Mouse (Mus musculus) stomach, postnatal 0 days (tissue): ENCODE results near the gene Usp33. TPM values are rescaled to one million over a fixed set of nuclear protein-coding genes. Genes with fewer than 3 reads are reported as not detected.

ENCODE experiments used
- ATAC-seq: fragments of 200-750 bp; cut with Nextera tagmentation; 2 replicates; pipeline ENCODE4 v1.8.0; 2017; ENCODE audit not compliant: low FRiP score, low TSS enrichment
- DNase-seq: peaks from one replicate; pipeline ENCODE4 v3.0.0-alpha.2; 2016; ENCODE audit warnings: low spot score
- H3K27ac ChIP-seq: fragments of 300-500 bp; sonication (generic); replicated peaks from 2 replicates; pipeline ENCODE4 v1.5.1; 2014; ENCODE audit warnings: mild to moderate bottlenecking, control low read depth
- H3K27me3 ChIP-seq: fragments of 300-500 bp; sonication (generic); 2 replicates; pipeline ENCODE4 v1.6.1; 2014; ENCODE audit warnings: low read length; ENCODE audit not compliant: control insufficient read depth, insufficient read depth
- H3K36me3 ChIP-seq: fragments of 300-500 bp; sonication (generic); 2 replicates; pipeline ENCODE4 v1.6.1; 2014; ENCODE audit warnings: low read length, mixed read lengths; ENCODE audit not compliant: control insufficient read depth, insufficient read depth
- H3K4me1 ChIP-seq: fragments of 300-500 bp; sonication (generic); replicated peaks from 2 replicates; pipeline ENCODE4 v1.6.1; 2014; ENCODE audit warnings: antibody characterized with exemption; ENCODE audit not compliant: control insufficient read depth, insufficient read depth
- H3K4me2 ChIP-seq: fragments of 300-500 bp; sonication (generic); replicated peaks from 2 replicates; pipeline ENCODE4 v1.6.1; 2014; ENCODE audit warnings: low read depth, mild to moderate bottlenecking, control low read depth, moderate library complexity
- H3K4me3 ChIP-seq: fragments of 300-500 bp; sonication (generic); 2 replicates; pipeline ENCODE4 v1.5.1; 2014; ENCODE audit warnings: low read depth, low read length, control low read depth
- H3K9ac ChIP-seq: fragments of 300-500 bp; sonication (generic); 2 replicates; pipeline ENCODE4 v1.6.1; 2014; ENCODE audit warnings: mild to moderate bottlenecking, low read length, control low read depth, mixed read lengths
- H3K9me3 ChIP-seq: fragments of 300-500 bp; sonication (generic); 2 replicates; pipeline ENCODE4 v1.6.1; 2016; ENCODE audit warnings: low read length; ENCODE audit not compliant: control insufficient read depth
- CTCF ChIP-seq: IDR thresholded peaks from 2 replicates; pipeline ENCODE4 v1.5.1; 2016; ENCODE audit warnings: antibody characterized with exemption, low read depth, mild to moderate bottlenecking, moderate library complexity
- EP300 ChIP-seq: optimal IDR thresholded peaks from 2 replicates; pipeline ENCODE3; 2016; ENCODE audit warnings: antibody characterized with exemption
- WGBS: fragments of 180-500 bp; shearing (Covaris S2); extraction: QIAGEN DNeasy Blood & Tissue Kit; methylation state at CpG from one replicate; pipeline ENCODE4 v1.1.7; 2014; 5-methylcytosine and 5-hydroxymethylcytosine counted together
- polyA plus RNA-seq: library from polyadenylated mRNA; unstranded; fragments of >200 nt; fragmentation: Nextera tagmentation; extraction: Ambion mirVana; gene quantifications from 2 replicates; pipeline ENCODE4 v1.2.1, GENCODE M21; 2015

The Usp33 gene
- polyA plus RNA-seq, 1 experiment from 2014 or later = 16.1 TPM

- no peaks in the 10 kb centered on the region for H3K36me3 ChIP-seq
- TF ChIP-seq EP300 (no peak), CTCF (no peak)
- H3K9me3 ChIP-seq = no peaks in the 10 kb centered on the region
- no peaks in the 10 kb centered on the region for H3K27me3 ChIP-seq
- H3K4me3 ChIP-seq = no peak overlapping the region
- DNase-seq = no peak
- H3K4me1 ChIP-seq = no peaks in the 10 kb centered on the region
- no peak overlapping the region for H3K9ac ChIP-seq
- WGBS = 70% methylated on average over 4 of the region's 4 CpGs
- H3K4me2 ChIP-seq = no peak overlapping the region
- no peak for ATAC-seq
- no peak overlapping the region for H3K27ac ChIP-seq
These were observed 66.1 kb downstream of the Usp33 start for GRCm38 (mm10) chr3:152412362-152412761.

- ATAC-seq (no peak), DNase-seq (no peak)
- Histone ChIP-seq H3K9me3 (no peaks in the 10 kb centered on the region), H3K4me2 (no peak overlapping the region), H3K4me3 (no peak overlapping the region), H3K9ac (no peak overlapping the region), H3K36me3 (peaks cover 15% of the 10 kb centered on the region), H3K4me1 (no peaks in the 10 kb centered on the region), H3K27ac (no peak overlapping the region), H3K27me3 (no peaks in the 10 kb centered on the region)
- WGBS = 91% methylated on average over 8 of the region's 8 CpGs
- no peak for TF ChIP-seq CTCF
These were observed 82.6 kb downstream of the Usp33 start for GRCm38 (mm10) chr3:152428925-152429324.

GRCm38 (mm10) chr3:152432677-152433076 is 86.4 kb downstream of the Usp33 start:
- H3K9me3 ChIP-seq = no peaks in the 10 kb centered on the region
- H3K4me2 ChIP-seq = no peak overlapping the region
- no peak overlapping the region for H3K4me3 ChIP-seq
- peaks cover 10% of the 10 kb centered on the region for H3K36me3 ChIP-seq
- no peaks in the 10 kb centered on the region for H3K27me3 ChIP-seq
- 94% methylated on average over 7 of the region's 7 CpGs for WGBS
- TF ChIP-seq EP300 (no peak), CTCF (no peak)
- no peak overlapping the region for H3K27ac ChIP-seq
- no peaks in the 10 kb centered on the region for H3K4me1 ChIP-seq
- H3K9ac ChIP-seq = no peak overlapping the region
- DNase-seq = no peak
- no peak for ATAC-seq

GRCm38 (mm10) chr3:152435590-152435989 is 89.3 kb downstream of the Usp33 start:
- ATAC-seq = no peak
- no peak for TF ChIP-seq CTCF
- TF ChIP-seq EP300 = no peak

GRCm38 (mm10) chr3:152438068-152438467 is 91.8 kb downstream of the Usp33 start:
- H3K27me3 ChIP-seq = no peaks in the 10 kb centered on the region
- H3K9ac ChIP-seq = no peak overlapping the region
- WGBS = 88% methylated on average over 7 of the region's 7 CpGs
- no peak overlapping the region for H3K27ac ChIP-seq
- H3K4me1 ChIP-seq = no peaks in the 10 kb centered on the region
- ATAC-seq (no peak), DNase-seq (no peak)
- no peaks in the 10 kb centered on the region for H3K9me3 ChIP-seq
- peaks cover 2% of the 10 kb centered on the region; the same call in 1 of the 2 replicates for H3K36me3 ChIP-seq
- H3K4me2 ChIP-seq = no peak overlapping the region
- TF ChIP-seq CTCF (no peak), EP300 (no peak)
- no peak overlapping the region for H3K4me3 ChIP-seq

More at GRCm38 (mm10) chr3:152435590-152435989, 89.3 kb downstream of the Usp33 start:
- H3K9ac ChIP-seq = no peak overlapping the region
- DNase-seq = no peak
- no peak overlapping the region for H3K27ac ChIP-seq
- no peak overlapping the region for H3K4me2 ChIP-seq
- no peaks in the 10 kb centered on the region for H3K9me3 ChIP-seq
- H3K4me1 ChIP-seq = no peaks in the 10 kb centered on the region
- H3K36me3 ChIP-seq = peaks cover 3% of the 10 kb centered on the region; the same call in 1 of the 2 replicates
- H3K4me3 ChIP-seq = no peak overlapping the region
- no peaks in the 10 kb centered on the region for H3K27me3 ChIP-seq

GRCm38 (mm10) chr3:152442795-152443194 is 96.5 kb downstream of the Usp33 start:
- Histone ChIP-seq H3K27ac (no peak overlapping the region), H3K36me3 (peaks cover 2% of the 10 kb centered on the region; the same call in 1 of the 2 replicates), H3K4me1 (no peaks in the 10 kb centered on the region), H3K4me3 (no peak overlapping the region), H3K9me3 (no peaks in the 10 kb centered on the region), H3K9ac (no peak overlapping the region), H3K27me3 (no peaks in the 10 kb centered on the region), H3K4me2 (no peak overlapping the region)
- no peak for ATAC-seq
- TF ChIP-seq EP300 (no peak), CTCF (no peak)
- WGBS = 84% methylated on average over 4 of the region's 4 CpGs
- no peak for DNase-seq

Other genes with a start within 250 kb of the Usp33 start
- 76.1 and 82.5 TPM in 2 replicates for gene Gipc2, start 180.2 kb upstream of the Usp33 start, polyA plus RNA-seq
- gene Dnajb4, start 136.2 kb upstream of the Usp33 start, polyA plus RNA-seq = 26.4 and 29.0 TPM in 2 replicates
- gene Fubp1, start 136.1 kb upstream of the Usp33 start, polyA plus RNA-seq = 60.2 and 60.5 TPM in 2 replicates
- gene Nexn, start 80.1 kb upstream of the Usp33 start, polyA plus RNA-seq = 29.8 and 37.9 TPM in 2 replicates
- 3.5 and 3.6 TPM in 2 replicates for gene Miga1, start 6.1 kb upstream of the Usp33 start, polyA plus RNA-seq
- gene Zzz3, start 49.0 kb downstream of the Usp33 start, polyA plus RNA-seq = 19.0 and 22.8 TPM in 2 replicates